Mouse (Mus musculus) ES-Bruce4 (cell line): ENCODE measurements around the gene H1f0.
A peak's percentile ranks its signal among the peaks of the same experiment; 100 is the strongest.

Source experiments
- CTCF ChIP-seq: IDR thresholded peaks from one replicate; pipeline ENCODE4 v1.8.1; 2011; ENCODE audit warnings: low read depth, low read length
- EP300 ChIP-seq: IDR thresholded peaks from 2 replicates; pipeline ENCODE4 v1.6.1; 2011; ENCODE audit warnings: low read depth, low read length; ENCODE audit not compliant: insufficient read depth
- POLR2A ChIP-seq: IDR thresholded peaks from one replicate; pipeline ENCODE4 v1.8.1; 2011; ENCODE audit warnings: low read length; ENCODE audit not compliant: insufficient read depth

DNA sequence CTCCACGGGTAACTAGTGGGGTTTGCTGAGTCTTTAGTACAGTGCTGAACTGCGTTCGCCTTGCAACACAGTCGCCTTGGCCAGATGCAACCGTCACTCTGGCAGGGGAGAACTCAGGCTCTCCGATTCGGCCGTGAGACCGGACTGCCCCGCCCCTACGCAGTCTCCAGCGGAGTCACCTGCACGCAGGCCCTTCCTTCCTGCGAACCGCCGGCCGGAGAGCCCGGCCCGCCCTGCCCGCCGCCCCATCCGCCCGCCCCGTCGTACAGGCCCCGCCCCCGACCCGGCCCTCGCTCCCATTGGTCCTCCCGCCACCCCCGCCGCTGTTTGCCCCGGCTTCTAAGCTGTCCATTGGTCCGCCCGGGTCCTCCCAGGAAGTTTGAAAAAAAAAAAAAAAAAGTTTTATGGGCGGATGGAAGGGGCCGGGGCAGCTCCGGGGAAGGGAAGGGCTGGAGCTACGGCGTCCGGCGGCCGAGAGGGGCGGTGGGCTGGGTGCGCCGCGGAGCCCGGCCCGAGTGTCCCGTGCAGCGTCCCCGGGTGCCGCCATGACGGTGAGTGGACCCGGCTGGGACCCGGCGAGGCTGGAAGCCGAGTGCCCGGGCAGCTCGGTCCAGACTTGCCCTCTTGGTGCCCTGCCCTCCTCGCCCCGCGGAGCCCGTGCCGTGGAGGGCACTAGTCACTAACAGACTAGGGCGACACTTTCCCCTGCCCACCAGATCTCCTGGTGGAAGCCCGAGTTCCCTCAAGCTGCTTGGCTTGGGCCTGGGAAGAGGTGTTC is 45.4 kb upstream of the H1f0 start:
- TF ChIP-seq CTCF = no peak
- TF ChIP-seq POLR2A = peak; percentile 46
- TF ChIP-seq EP300 = no peak
